Mouse (Mus musculus) heart, adult 2 months (tissue): ENCODE measurements at regions not wholly inside any gene's neighbourhood (a gene's known extent, or its start where the extent isn't known, plus 50 kb on each side); places are given as distances from the start of the nearest gene placed in this dataset.

Source experiments
- CTCF ChIP-seq: fragments of 200-600 bp; IDR thresholded peaks from 2 replicates; pipeline ENCODE4 v1.8.1; 2022; ENCODE audit warnings: antibody characterized with exemption, mild to moderate bottlenecking, moderate library complexity
- EP300 ChIP-seq: fragments of 200-500 bp; IDR thresholded peaks from 2 replicates; pipeline ENCODE4 v1.6.1; 2011; ENCODE audit warnings: low read depth, low read length, control low read depth; ENCODE audit not compliant: insufficient read depth
- POLR2A ChIP-seq: fragments of 200-500 bp; IDR thresholded peaks from 2 replicates; pipeline ENCODE4 v1.6.1; 2011; ENCODE audit warnings: mild to moderate bottlenecking, low read depth, low read length, control low read depth; ENCODE audit not compliant: insufficient read depth

GRCm38 (mm10) chr12:68683897-68684296 lies 475.1 kb downstream of the Rps29 start:
- TF ChIP-seq CTCF (no peak), POLR2A (no peak), EP300 (no peak)
